Mouse (Mus musculus): ENCODE measurements around the gene Nod2. TPM values are rescaled to one million over a fixed set of nuclear protein-coding genes. Genes with fewer than 3 reads are reported as not detected.
"Not testable (repeated sequence)": the region's sequence is repeated elsewhere in the genome, so short reads cannot be mapped to it uniquely, and the experiment has no call there.

The Nod2 gene
- polyA plus RNA-seq, 1 experiment = 0.27 TPM

- TF ChIP-seq CTCF (IDR thresholded peaks at IDR 0.05; ENCODE audit: control insufficient read depth, insufficient read depth, insufficient replicate concordance, low read depth, low read length) = no peak
- no peak for TF ChIP-seq POLR2A (IDR thresholded peaks at IDR 0.05; ENCODE audit: control insufficient read depth, low read depth, low read length)
- H3K27ac ChIP-seq (ENCODE audit: control insufficient read depth, insufficient read depth, low read depth, low read length) = no peak overlapping the region
- H3K27me3 ChIP-seq (ENCODE audit: control insufficient read depth, insufficient read depth, low read length) = no peaks in the 10 kb centered on the region
- peaks cover 15% of the 10 kb centered on the region for H3K4me1 ChIP-seq (ENCODE audit: control insufficient read depth, insufficient read depth, low read length)
- H3K36me3 ChIP-seq (ENCODE audit: control insufficient read depth, insufficient read depth, low read length) = no peaks in the 10 kb centered on the region
- no peak overlapping the region for H3K4me3 ChIP-seq (ENCODE audit: control insufficient read depth, low read depth, low read length)
These were observed 3.0 kb downstream of the Nod2 start for GRCm38 (mm10) chr8:88650016-88650708.

GRCm38 (mm10) chr8:88651122-88651521 lies 4.0 kb downstream of the Nod2 start:
- not testable (repeated sequence) for H3K4me3 ChIP-seq (ENCODE audit: control insufficient read depth, low read depth, low read length); H3K36me3 ChIP-seq (ENCODE audit: control insufficient read depth, insufficient read depth, low read length); H3K27ac ChIP-seq (ENCODE audit: control insufficient read depth, insufficient read depth, low read depth, low read length); H3K27me3 ChIP-seq (ENCODE audit: control insufficient read depth, insufficient read depth, low read length)
- peaks cover 15% of the 10 kb centered on the region for H3K4me1 ChIP-seq (ENCODE audit: control insufficient read depth, insufficient read depth, low read length)

GRCm38 (mm10) chr8:88655334-88655733 lies 8.2 kb downstream of the Nod2 start:
- H3K27ac ChIP-seq (ENCODE audit: control insufficient read depth, insufficient read depth, low read depth, low read length) = no peak overlapping the region
- TF ChIP-seq CTCF (IDR thresholded peaks at IDR 0.05; ENCODE audit: control insufficient read depth, insufficient read depth, insufficient replicate concordance, low read depth, low read length) = no peak
- TF ChIP-seq POLR2A (IDR thresholded peaks at IDR 0.05; ENCODE audit: control insufficient read depth, low read depth, low read length) = no peak
- H3K4me3 ChIP-seq (ENCODE audit: control insufficient read depth, low read depth, low read length) = no peak overlapping the region
- H3K36me3 ChIP-seq (ENCODE audit: control insufficient read depth, insufficient read depth, low read length) = no peaks in the 10 kb centered on the region
- H3K27me3 ChIP-seq (ENCODE audit: control insufficient read depth, insufficient read depth, low read length) = no peaks in the 10 kb centered on the region
- no peaks in the 10 kb centered on the region for H3K4me1 ChIP-seq (ENCODE audit: control insufficient read depth, insufficient read depth, low read length)

- Histone ChIP-seq H3K4me3 (ENCODE audit: control insufficient read depth, low read depth, low read length) (no peak overlapping the region), H3K27me3 (ENCODE audit: control insufficient read depth, insufficient read depth, low read length) (no peaks in the 10 kb centered on the region), H3K36me3 (ENCODE audit: control insufficient read depth, insufficient read depth, low read length) (no peaks in the 10 kb centered on the region), H3K4me1 (ENCODE audit: control insufficient read depth, insufficient read depth, low read length) (no peaks in the 10 kb centered on the region), H3K27ac (ENCODE audit: control insufficient read depth, insufficient read depth, low read depth, low read length) (no peak overlapping the region)
- TF ChIP-seq POLR2A (IDR thresholded peaks at IDR 0.05; ENCODE audit: control insufficient read depth, low read depth, low read length) (no peak), CTCF (IDR thresholded peaks at IDR 0.05; ENCODE audit: control insufficient read depth, insufficient read depth, insufficient replicate concordance, low read depth, low read length) (no peak)
These were observed 12.8 kb downstream of the Nod2 start for GRCm38 (mm10) chr8:88659873-88660272.

- no peak overlapping the region for H3K27ac ChIP-seq (ENCODE audit: control insufficient read depth, insufficient read depth, low read depth, low read length)
- H3K4me1 ChIP-seq (ENCODE audit: control insufficient read depth, insufficient read depth, low read length) = no peaks in the 10 kb centered on the region
- TF ChIP-seq POLR2A (IDR thresholded peaks at IDR 0.05; ENCODE audit: control insufficient read depth, low read depth, low read length) (no peak), CTCF (IDR thresholded peaks at IDR 0.05; ENCODE audit: control insufficient read depth, insufficient read depth, insufficient replicate concordance, low read depth, low read length) (no peak)
- no peak overlapping the region for H3K4me3 ChIP-seq (ENCODE audit: control insufficient read depth, low read depth, low read length)
- no peaks in the 10 kb centered on the region for H3K36me3 ChIP-seq (ENCODE audit: control insufficient read depth, insufficient read depth, low read length)
- H3K27me3 ChIP-seq (ENCODE audit: control insufficient read depth, insufficient read depth, low read length) = no peaks in the 10 kb centered on the region
These were observed 15.3 kb downstream of the Nod2 start for GRCm38 (mm10) chr8:88662401-88662821.

GRCm38 (mm10) chr8:88664121-88664520 lies 17.0 kb downstream of the Nod2 start:
- Histone ChIP-seq H3K4me3 (ENCODE audit: control insufficient read depth, low read depth, low read length) (no peak overlapping the region), H3K27ac (ENCODE audit: control insufficient read depth, insufficient read depth, low read depth, low read length) (no peak overlapping the region), H3K4me1 (ENCODE audit: control insufficient read depth, insufficient read depth, low read length) (no peaks in the 10 kb centered on the region), H3K36me3 (ENCODE audit: control insufficient read depth, insufficient read depth, low read length) (no peaks in the 10 kb centered on the region), H3K27me3 (ENCODE audit: control insufficient read depth, insufficient read depth, low read length) (no peaks in the 10 kb centered on the region)
- no peak for TF ChIP-seq CTCF (IDR thresholded peaks at IDR 0.05; ENCODE audit: control insufficient read depth, insufficient read depth, insufficient replicate concordance, low read depth, low read length)
- no peak for TF ChIP-seq POLR2A (IDR thresholded peaks at IDR 0.05; ENCODE audit: control insufficient read depth, low read depth, low read length)

GRCm38 (mm10) chr8:88664947-88665346 lies 17.8 kb downstream of the Nod2 start:
- no peaks in the 10 kb centered on the region for H3K27me3 ChIP-seq (ENCODE audit: control insufficient read depth, insufficient read depth, low read length)
- H3K4me3 ChIP-seq (ENCODE audit: control insufficient read depth, low read depth, low read length) = no peak overlapping the region
- H3K4me1 ChIP-seq (ENCODE audit: control insufficient read depth, insufficient read depth, low read length) = no peaks in the 10 kb centered on the region
- no peak for TF ChIP-seq POLR2A (IDR thresholded peaks at IDR 0.05; ENCODE audit: control insufficient read depth, low read depth, low read length)
- TF ChIP-seq CTCF (IDR thresholded peaks at IDR 0.05; ENCODE audit: control insufficient read depth, insufficient read depth, insufficient replicate concordance, low read depth, low read length) = no peak
- H3K27ac ChIP-seq (ENCODE audit: control insufficient read depth, insufficient read depth, low read depth, low read length) = no peak overlapping the region
- H3K36me3 ChIP-seq (ENCODE audit: control insufficient read depth, insufficient read depth, low read length) = no peaks in the 10 kb centered on the region

GRCm38 (mm10) chr8:88666435-88666834 lies 19.3 kb downstream of the Nod2 start:
- no peaks in the 10 kb centered on the region for H3K27me3 ChIP-seq (ENCODE audit: control insufficient read depth, insufficient read depth, low read length)
- no peaks in the 10 kb centered on the region for H3K4me1 ChIP-seq (ENCODE audit: control insufficient read depth, insufficient read depth, low read length)
- no peak overlapping the region for H3K27ac ChIP-seq (ENCODE audit: control insufficient read depth, insufficient read depth, low read depth, low read length)
- H3K4me3 ChIP-seq (ENCODE audit: control insufficient read depth, low read depth, low read length) = no peak overlapping the region
- no peaks in the 10 kb centered on the region for H3K36me3 ChIP-seq (ENCODE audit: control insufficient read depth, insufficient read depth, low read length)
- TF ChIP-seq POLR2A (IDR thresholded peaks at IDR 0.05; ENCODE audit: control insufficient read depth, low read depth, low read length) (no peak), CTCF (IDR thresholded peaks at IDR 0.05; ENCODE audit: control insufficient read depth, insufficient read depth, insufficient replicate concordance, low read depth, low read length) (no peak)

Data from testis, adult 2 months (tissue).